Mouse (Mus musculus): ENCODE measurements at regions not wholly inside any gene's neighbourhood (a gene's known extent, or its start where the extent isn't known, plus 50 kb on each side); places are given as distances from the start of the nearest gene placed in this dataset.

DNA sequence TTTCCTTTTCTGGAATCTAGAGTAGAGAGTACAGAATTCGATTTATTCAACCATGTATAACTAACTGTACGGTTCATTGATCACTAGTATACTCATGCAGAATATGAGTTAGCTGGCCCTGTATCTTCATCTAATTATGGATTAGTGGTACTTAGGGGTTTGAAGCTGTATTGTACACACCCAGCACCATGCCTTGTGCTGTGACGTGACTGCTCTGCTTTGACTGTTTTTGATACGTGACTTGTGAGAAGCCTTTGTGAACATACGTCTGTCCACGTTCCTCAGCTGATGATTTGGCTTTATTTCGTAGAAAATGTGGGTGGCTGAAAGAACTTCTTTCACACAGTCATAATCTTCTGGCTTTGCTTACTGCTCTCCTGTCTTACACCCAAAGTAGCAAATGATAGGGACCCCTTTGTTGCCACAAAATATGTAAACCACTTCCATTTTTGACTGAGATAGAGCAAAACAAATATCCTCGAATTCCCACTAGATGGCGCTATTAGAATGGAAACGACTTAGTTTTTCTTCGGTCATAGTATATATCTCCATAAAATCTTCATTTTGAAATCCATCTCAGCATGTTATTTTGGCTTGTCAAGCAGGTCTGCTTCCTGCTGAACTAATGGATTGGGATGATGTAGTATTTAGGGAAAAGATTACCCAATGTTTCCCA is 102.0 kb upstream of the Cwc22 start:
- no peak overlapping the region for H3K9ac ChIP-seq (ENCODE audit: low read length)

DNA sequence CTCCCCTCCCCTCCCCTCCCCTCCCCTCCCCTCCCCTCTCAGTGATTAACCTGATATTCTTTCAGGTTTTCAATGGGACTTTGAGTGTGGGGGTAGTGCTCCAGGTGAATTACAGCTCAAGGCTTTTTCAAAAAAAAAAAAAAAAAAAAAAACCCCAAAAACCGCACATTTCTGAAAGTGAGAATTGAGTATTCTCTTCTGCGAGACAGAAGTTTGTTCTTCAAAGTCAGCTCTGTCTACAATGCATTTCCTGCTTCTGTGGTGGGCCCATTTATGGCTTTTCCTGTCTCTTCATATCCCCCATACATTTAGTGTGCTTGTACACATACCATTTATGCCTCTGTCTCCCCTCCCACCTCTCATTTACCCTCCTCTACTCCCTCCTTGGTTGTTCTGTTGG is 81.1 kb upstream of the Cwc22 start:
- Histone ChIP-seq H3K27ac (replicated peaks in 1 of 2; ENCODE audit: control insufficient read depth in 1 of 2, insufficient read depth in 1 of 2, low read depth in 2 of 2, low read length in 2 of 2) (no peak overlapping the region), H3K27me3 (ENCODE audit: control insufficient read depth, insufficient read depth, low read length) (no peaks in the 10 kb centered on the region), H3K36me3 (ENCODE audit: control insufficient read depth, insufficient read depth, low read length) (no peaks in the 10 kb centered on the region), H3K9me3 (ENCODE audit: control insufficient read depth, low read length) (no peaks in the 10 kb centered on the region), H3K9ac (ENCODE audit: low read length) (no peak overlapping the region), H3K4me3 (ENCODE audit: control insufficient read depth in 1 of 2, insufficient read depth in 1 of 2, low read depth in 1 of 2, low read length in 2 of 2) (no peak overlapping the region), H3K4me1 (ENCODE audit: control insufficient read depth in 2 of 2, insufficient read depth in 2 of 2, low read length in 2 of 2) (no peaks in the 10 kb centered on the region), H3K4me2 (ENCODE audit: low read length) (no peak overlapping the region)
- WGBS = 64% methylated on average over 2 of the region's 2 CpGs
- no peak for ATAC-seq (ENCODE audit: insufficient number of reproducible peaks, insufficient read depth, low FRiP score, low read depth)

More for the DNA sequence above, 102.0 kb upstream of the Cwc22 start:
- no peaks in the 10 kb centered on the region for H3K27me3 ChIP-seq (ENCODE audit: control insufficient read depth, insufficient read depth, low read length)
- peak overlapping the region in 1 of 2 experiments; percentile 28; a peak in 2 of 4 replicates for H3K4me3 ChIP-seq (ENCODE audit: control insufficient read depth in 1 of 2, insufficient read depth in 1 of 2, low read depth in 1 of 2, low read length in 2 of 2)
- peak overlapping the region; percentile 61 for H3K4me2 ChIP-seq (ENCODE audit: low read length)
- H3K9me3 ChIP-seq (ENCODE audit: control insufficient read depth, low read length) = no peaks in the 10 kb centered on the region
- ATAC-seq (ENCODE audit: insufficient number of reproducible peaks, insufficient read depth, low FRiP score, low read depth) = no peak
- no peaks in the 10 kb centered on the region for H3K36me3 ChIP-seq (ENCODE audit: control insufficient read depth, insufficient read depth, low read length)
- no peak overlapping the region for H3K27ac ChIP-seq (replicated peaks in 1 of 2; ENCODE audit: control insufficient read depth in 1 of 2, insufficient read depth in 1 of 2, low read depth in 2 of 2, low read length in 2 of 2)
- 41% methylated on average over 11 of the region's 11 CpGs for WGBS
- H3K4me1 ChIP-seq (ENCODE audit: control insufficient read depth in 2 of 2, insufficient read depth in 2 of 2, low read length in 2 of 2) = peaks cover 0 to 6% of the 10 kb centered on the region in 2 experiments; a peak in 3 of 4 replicates

DNA sequence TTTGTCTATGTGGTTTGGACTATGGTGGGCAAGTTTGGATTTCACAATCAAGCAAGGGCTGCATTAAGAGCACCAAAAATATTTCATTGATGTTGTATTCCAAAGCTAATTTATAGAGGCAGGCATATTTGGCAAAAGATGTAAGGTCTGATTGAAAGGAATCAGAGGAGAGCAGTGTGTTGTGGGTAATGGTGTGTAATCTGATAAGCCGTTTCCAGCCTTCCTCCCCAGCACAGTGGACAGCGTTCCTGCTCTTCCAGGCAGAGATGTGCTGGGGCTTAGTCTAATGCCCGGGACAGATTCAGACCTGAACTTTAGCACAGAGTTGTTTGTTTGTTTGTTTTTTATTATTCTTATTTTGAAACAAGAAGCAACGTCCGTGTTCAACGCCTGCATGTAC is 80.6 kb upstream of the Cwc22 start:
- no peak for ATAC-seq (ENCODE audit: insufficient number of reproducible peaks, insufficient read depth, low FRiP score, low read depth)
- H3K9me3 ChIP-seq (ENCODE audit: control insufficient read depth, low read length) = no peaks in the 10 kb centered on the region
- 45% methylated on average over 6 of the region's 6 CpGs for WGBS
- no peak overlapping the region for H3K9ac ChIP-seq (ENCODE audit: low read length)
- no peaks in the 10 kb centered on the region for H3K36me3 ChIP-seq (ENCODE audit: control insufficient read depth, insufficient read depth, low read length)
- no peak overlapping the region for H3K4me2 ChIP-seq (ENCODE audit: low read length)
- no peaks in the 10 kb centered on the region for H3K4me1 ChIP-seq (ENCODE audit: control insufficient read depth in 2 of 2, insufficient read depth in 2 of 2, low read length in 2 of 2)
- no peak overlapping the region for H3K27ac ChIP-seq (replicated peaks in 1 of 2; ENCODE audit: control insufficient read depth in 1 of 2, insufficient read depth in 1 of 2, low read depth in 2 of 2, low read length in 2 of 2)
- H3K27me3 ChIP-seq (ENCODE audit: control insufficient read depth, insufficient read depth, low read length) = no peaks in the 10 kb centered on the region
- H3K4me3 ChIP-seq (ENCODE audit: control insufficient read depth in 1 of 2, insufficient read depth in 1 of 2, low read depth in 1 of 2, low read length in 2 of 2) = no peak overlapping the region

DNA sequence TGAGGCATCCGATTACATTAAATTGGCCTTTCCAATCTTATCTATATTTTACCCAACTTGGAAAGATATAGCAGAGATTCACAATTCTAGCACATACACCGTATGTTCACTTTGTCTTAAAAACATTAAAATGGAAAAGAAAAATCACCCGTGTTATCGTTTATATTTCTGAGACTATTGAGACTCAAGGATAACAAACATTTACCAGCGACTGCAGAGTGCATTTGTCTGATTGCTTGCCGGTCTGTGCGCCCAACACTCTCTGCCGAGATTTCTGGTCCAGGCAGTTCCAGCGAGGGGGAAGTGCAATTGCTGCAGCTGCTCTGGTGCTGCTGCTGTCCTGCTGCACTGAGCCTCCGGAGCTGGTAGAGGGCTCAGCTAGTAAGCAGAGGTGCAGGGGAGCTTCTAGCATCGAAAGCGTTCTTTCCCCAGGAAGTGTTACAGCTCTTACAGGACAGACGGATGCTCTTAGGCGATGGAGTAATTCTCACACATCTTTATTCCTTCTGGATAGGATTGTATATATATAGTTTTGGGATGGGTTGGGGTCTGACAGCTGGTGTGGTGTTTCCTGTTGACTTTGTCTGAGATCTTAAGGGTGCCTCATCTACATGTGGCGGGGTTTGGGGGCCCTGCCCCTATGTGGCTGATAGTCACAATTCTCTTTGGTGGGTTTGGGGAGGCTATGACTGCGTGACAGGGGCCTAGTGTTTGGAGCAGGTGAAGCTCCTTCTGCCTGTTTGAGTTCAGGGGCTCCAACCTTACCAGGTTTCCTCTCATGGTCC is 79.7 kb upstream of the Cwc22 start:
- no peaks in the 10 kb centered on the region for H3K36me3 ChIP-seq (ENCODE audit: control insufficient read depth, insufficient read depth, low read length)
- H3K9ac ChIP-seq (ENCODE audit: low read length) = no peak overlapping the region
- H3K4me2 ChIP-seq (ENCODE audit: low read length) = no peak overlapping the region
- ATAC-seq (ENCODE audit: insufficient number of reproducible peaks, insufficient read depth, low FRiP score, low read depth) = no peak
- no peaks in the 10 kb centered on the region for H3K9me3 ChIP-seq (ENCODE audit: control insufficient read depth, low read length)
- H3K27me3 ChIP-seq (ENCODE audit: control insufficient read depth, insufficient read depth, low read length) = no peaks in the 10 kb centered on the region
- no peak overlapping the region for H3K4me3 ChIP-seq (ENCODE audit: control insufficient read depth in 1 of 2, insufficient read depth in 1 of 2, low read depth in 1 of 2, low read length in 2 of 2)
- H3K4me1 ChIP-seq (ENCODE audit: control insufficient read depth in 2 of 2, insufficient read depth in 2 of 2, low read length in 2 of 2) = no peaks in the 10 kb centered on the region
- no peak overlapping the region for H3K27ac ChIP-seq (replicated peaks in 1 of 2; ENCODE audit: control insufficient read depth in 1 of 2, insufficient read depth in 1 of 2, low read depth in 2 of 2, low read length in 2 of 2)
- WGBS = 55% methylated on average over 16 of the region's 16 CpGs

- 68% methylated on average over 1 of the region's 1 CpGs for WGBS
These were observed 78.9 kb upstream of the Cwc22 start for GRCm38 (mm10) chr2:78024981-78025565.

DNA sequence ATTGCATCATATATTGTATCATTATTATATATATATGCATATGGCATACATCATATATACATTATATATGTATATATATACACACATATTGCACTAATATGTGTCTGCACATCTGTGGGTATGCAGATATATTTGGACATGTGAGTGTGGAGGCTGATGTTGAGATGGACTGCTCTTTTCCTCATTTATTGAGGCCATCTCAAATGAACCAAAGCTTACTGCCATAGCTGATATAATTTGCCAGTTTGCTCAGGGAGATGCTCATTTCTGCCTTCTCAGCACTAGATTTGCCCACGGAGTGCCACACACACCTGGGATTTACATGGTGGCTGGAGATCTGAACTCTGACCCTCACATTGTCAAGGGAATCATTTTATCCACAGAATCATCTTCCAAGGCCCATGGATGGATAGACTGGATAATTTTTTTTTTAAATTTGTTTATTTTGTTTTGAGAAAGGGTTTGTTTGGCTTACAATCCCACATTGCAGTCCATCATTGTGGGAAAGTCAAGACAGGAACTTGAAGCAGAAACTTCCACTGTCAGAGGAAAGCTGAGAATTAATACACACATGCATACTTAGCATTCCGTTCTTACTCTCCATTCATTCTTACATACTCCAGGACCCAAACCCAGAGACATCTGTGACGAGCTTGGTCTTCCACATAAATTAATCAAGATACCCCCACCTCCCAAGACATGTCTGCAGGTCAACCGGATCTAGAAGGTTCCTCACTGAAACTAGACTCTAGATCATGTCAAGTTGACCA is 77.9 kb upstream of the Cwc22 start:
- Histone ChIP-seq H3K27ac (replicated peaks in 1 of 2; ENCODE audit: control insufficient read depth in 1 of 2, insufficient read depth in 1 of 2, low read depth in 2 of 2, low read length in 2 of 2) (no peak overlapping the region), H3K4me3 (ENCODE audit: control insufficient read depth in 1 of 2, insufficient read depth in 1 of 2, low read depth in 1 of 2, low read length in 2 of 2) (no peak overlapping the region), H3K9ac (ENCODE audit: low read length) (no peak overlapping the region), H3K9me3 (ENCODE audit: control insufficient read depth, low read length) (no peaks in the 10 kb centered on the region), H3K4me1 (ENCODE audit: control insufficient read depth in 2 of 2, insufficient read depth in 2 of 2, low read length in 2 of 2) (no peaks in the 10 kb centered on the region), H3K4me2 (ENCODE audit: low read length) (no peak overlapping the region), H3K36me3 (ENCODE audit: control insufficient read depth, insufficient read depth, low read length) (no peaks in the 10 kb centered on the region), H3K27me3 (ENCODE audit: control insufficient read depth, insufficient read depth, low read length) (no peaks in the 10 kb centered on the region)
- ATAC-seq (ENCODE audit: insufficient number of reproducible peaks, insufficient read depth, low FRiP score, low read depth) = no peak
- 59% methylated on average over 4 of the region's 4 CpGs for WGBS

More at GRCm38 (mm10) chr2:78024981-78025565, 78.9 kb upstream of the Cwc22 start:
- Histone ChIP-seq H3K27ac (replicated peaks in 1 of 2; ENCODE audit: control insufficient read depth in 1 of 2, insufficient read depth in 1 of 2, low read depth in 2 of 2, low read length in 2 of 2) (no peak overlapping the region), H3K4me3 (ENCODE audit: control insufficient read depth in 1 of 2, insufficient read depth in 1 of 2, low read depth in 1 of 2, low read length in 2 of 2) (no peak overlapping the region), H3K4me2 (ENCODE audit: low read length) (no peak overlapping the region), H3K36me3 (ENCODE audit: control insufficient read depth, insufficient read depth, low read length) (no peaks in the 10 kb centered on the region), H3K27me3 (ENCODE audit: control insufficient read depth, insufficient read depth, low read length) (no peaks in the 10 kb centered on the region), H3K4me1 (ENCODE audit: control insufficient read depth in 2 of 2, insufficient read depth in 2 of 2, low read length in 2 of 2) (no peaks in the 10 kb centered on the region), H3K9ac (ENCODE audit: low read length) (no peak overlapping the region), H3K9me3 (ENCODE audit: control insufficient read depth, low read length) (no peaks in the 10 kb centered on the region)
- no peak for ATAC-seq (ENCODE audit: insufficient number of reproducible peaks, insufficient read depth, low FRiP score, low read depth)

DNA sequence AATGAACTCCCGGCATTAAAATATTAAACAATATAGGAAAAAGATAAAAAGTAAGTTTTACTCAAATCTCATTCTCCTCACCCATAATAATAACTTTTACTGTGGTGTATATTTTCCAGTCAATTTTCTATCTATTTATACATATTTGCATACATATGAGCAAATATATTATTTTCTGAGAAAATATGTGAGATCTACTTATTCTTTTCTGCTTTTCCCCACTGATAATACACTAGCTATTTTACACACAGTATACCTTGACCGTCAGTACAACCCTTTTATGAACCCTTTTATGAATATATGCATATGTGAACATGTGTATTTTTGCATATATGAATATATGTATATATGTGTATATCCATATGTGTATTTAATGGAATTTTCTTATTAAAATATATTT is 77.2 kb upstream of the Cwc22 start:
- ATAC-seq (ENCODE audit: insufficient number of reproducible peaks, insufficient read depth, low FRiP score, low read depth) = no peak
- 75% methylated on average over 2 of the region's 2 CpGs for WGBS
- no peaks in the 10 kb centered on the region for H3K4me1 ChIP-seq (ENCODE audit: control insufficient read depth in 2 of 2, insufficient read depth in 2 of 2, low read length in 2 of 2)

More for the DNA sequence above, 77.2 kb upstream of the Cwc22 start:
- Histone ChIP-seq H3K4me2 (ENCODE audit: low read length) (no peak overlapping the region), H3K9ac (ENCODE audit: low read length) (no peak overlapping the region), H3K4me3 (ENCODE audit: control insufficient read depth in 1 of 2, insufficient read depth in 1 of 2, low read depth in 1 of 2, low read length in 2 of 2) (no peak overlapping the region), H3K27me3 (ENCODE audit: control insufficient read depth, insufficient read depth, low read length) (no peaks in the 10 kb centered on the region), H3K9me3 (ENCODE audit: control insufficient read depth, low read length) (no peaks in the 10 kb centered on the region), H3K36me3 (ENCODE audit: control insufficient read depth, insufficient read depth, low read length) (no peaks in the 10 kb centered on the region), H3K27ac (replicated peaks in 1 of 2; ENCODE audit: control insufficient read depth in 1 of 2, insufficient read depth in 1 of 2, low read depth in 2 of 2, low read length in 2 of 2) (no peak overlapping the region)

Data from heart, embryonic 14.5 days (tissue).